Comparison of ENCODE assay signal across 10 mouse cellular contexts in the genomic region with DNA sequence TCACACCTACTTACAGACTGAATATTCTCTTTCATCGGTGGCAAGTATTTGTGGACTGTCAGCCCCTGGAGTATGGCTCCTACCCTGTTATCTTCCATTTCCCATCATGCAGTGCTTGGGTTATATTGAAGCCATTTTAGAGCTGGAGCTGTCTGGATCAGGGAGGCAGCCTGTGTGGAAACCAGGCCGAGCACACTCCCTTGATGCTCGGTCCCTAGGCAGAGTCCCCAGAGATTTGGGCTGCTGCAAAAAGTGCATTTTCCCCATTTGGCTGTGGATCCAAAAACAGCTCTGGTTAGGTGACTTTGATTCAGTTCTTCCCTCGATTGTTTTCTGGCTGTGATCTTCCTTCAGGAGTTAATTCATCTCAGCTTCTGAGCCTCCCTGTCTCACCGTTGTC. TPM values are rescaled to one million over a fixed set of nuclear protein-coding genes. Genes with fewer than 3 reads are reported as not detected.
A peak's percentile ranks its signal among the peaks of the same experiment; 100 is the strongest.
DNase-seq lines count a peak whose midpoint lies in the region; ATAC-seq and TF ChIP-seq lines count a peak whose summit lies in the region.
"Had no signal": no experiment of that assay in that cellular context is flagged by ENCODE, and none has a peak within 500 bp of the region (broad histone marks: within the 10 kb centered on the region; RNA-seq: fewer than 3 reads in every experiment).

No protein-coding gene starts in this region.

- ATAC-seq in intestine, embryonic 14.5 days (replicated peaks; ENCODE audit: low FRiP score, low TSS enrichment, low read depth): no peak
- ATAC-seq in intestine, embryonic 15.5 days: no peak
- no peak for ATAC-seq in forebrain, embryonic 13.5 days
- ATAC-seq in liver, postnatal 0 days: no peak
- ATAC-seq: Patski had no signal

- intact Hi-C loops in left cerebral cortex, postnatal 36 days (cut with DNase I): no loop called here

- H3K4me2 ChIP-seq in intestine, embryonic 14.5 days (ENCODE audit: low read length): peak overlapping the region; percentile 67
- H3K4me2 ChIP-seq in intestine, embryonic 15.5 days (replicated peaks): no peak overlapping the region; the same call in 1 of the 2 replicates
- peak overlapping the region; percentile 36 for H3K4me2 ChIP-seq in forebrain, embryonic 13.5 days
- peak overlapping the region; percentile 95 for H3K4me2 ChIP-seq in liver, postnatal 0 days (ENCODE audit: low read depth, low read length)

- H3K27ac ChIP-seq in intestine, embryonic 14.5 days (ENCODE audit: low read depth): no peak overlapping the region
- H3K27ac ChIP-seq in intestine, embryonic 15.5 days: no peak overlapping the region
- no peak overlapping the region for H3K27ac ChIP-seq in forebrain, embryonic 13.5 days
- H3K27ac ChIP-seq in liver, postnatal 0 days (ENCODE audit: low read depth): no peak overlapping the region

- no peak overlapping the region for H3K4me3 ChIP-seq in intestine, embryonic 14.5 days (ENCODE audit: low read depth, low read length)
- H3K4me3 ChIP-seq in intestine, embryonic 15.5 days (replicated peaks): no peak overlapping the region
- H3K4me3 ChIP-seq in forebrain, embryonic 13.5 days: 0 out of 2 replicates have a peak overlapping the region, but pooled peaks have one; percentile 99
- no peak overlapping the region for H3K4me3 ChIP-seq in liver, postnatal 0 days (ENCODE audit: low read depth, low read length)

- no peak for TF ChIP-seq EP300 in liver, postnatal 0 days (IDR thresholded peaks at IDR 0.05; ENCODE audit: low read depth)

- 72% methylated on average over 5 of the region's 5 CpGs for WGBS in intestine, embryonic 14.5 days
- WGBS in intestine, embryonic 15.5 days: 61% methylated on average over 5 of the region's 5 CpGs
- 83% methylated on average over 5 of the region's 5 CpGs for WGBS in forebrain, embryonic 13.5 days
- WGBS in liver, postnatal 0 days (ENCODE audit: insufficient replicate concordance): 64% methylated on average over 5 of the region's 5 CpGs

- peaks cover 19% of the 10 kb centered on the region for H3K4me1 ChIP-seq in intestine, embryonic 14.5 days (replicated peaks; ENCODE audit: control insufficient read depth, insufficient read depth, low read length)
- H3K4me1 ChIP-seq in intestine, embryonic 15.5 days (replicated peaks): peaks cover 14% of the 10 kb centered on the region
- peaks cover 38% of the 10 kb centered on the region for H3K4me1 ChIP-seq in forebrain, embryonic 13.5 days
- peaks cover 20% of the 10 kb centered on the region for H3K4me1 ChIP-seq in liver, postnatal 0 days (ENCODE audit: insufficient read depth)

- no peak overlapping the region for H3K9ac ChIP-seq in intestine, embryonic 14.5 days (ENCODE audit: low read length)
- H3K9ac ChIP-seq in intestine, embryonic 15.5 days: no peak overlapping the region
- H3K9ac ChIP-seq in forebrain, embryonic 13.5 days: peak overlapping the region; percentile 36
- H3K9ac ChIP-seq in liver, postnatal 0 days (replicated peaks): 0 out of 2 replicates have a peak overlapping the region, but pooled peaks have one; percentile 11

- TF ChIP-seq CTCF in liver, postnatal 0 days (IDR thresholded peaks at IDR 0.05; ENCODE audit: low read depth): no peak

- no peaks in the 10 kb centered on the region for H3K9me3 ChIP-seq in intestine, embryonic 14.5 days (ENCODE audit: control insufficient read depth, low read length)
- no peaks in the 10 kb centered on the region for H3K9me3 ChIP-seq in intestine, embryonic 15.5 days
- no peaks in the 10 kb centered on the region for H3K9me3 ChIP-seq in forebrain, embryonic 13.5 days (replicated peaks)
- no peaks in the 10 kb centered on the region for H3K9me3 ChIP-seq in liver, postnatal 0 days (ENCODE audit: low read length)

- no peak for DNase-seq in intestine, embryonic 14.5 days (ENCODE audit: low spot score)
- peak; percentile 74 for DNase-seq in adipocyte (ENCODE audit: low spot score)
- DNase-seq in liver, postnatal 0 days: no peak
- no peak for DNase-seq in urinary bladder, adult 18-20 months (ENCODE audit: low spot score in 2 of 2)
- no peak for DNase-seq in left cerebral cortex, adult 9 months (ENCODE audit: low spot score in 2 of 2)
- DNase-seq in left cerebral cortex, postnatal 36 days (ENCODE audit: low spot score in 2 of 2): no peak
- DNase-seq: kidney, postnatal 10 days had no signal

- H3K36me3 ChIP-seq in intestine, embryonic 14.5 days (ENCODE audit: control insufficient read depth, insufficient read depth, low read length): peaks cover 15% of the 10 kb centered on the region; the same call in 1 of the 2 replicates
- no peaks in the 10 kb centered on the region for H3K36me3 ChIP-seq in intestine, embryonic 15.5 days
- H3K36me3 ChIP-seq in forebrain, embryonic 13.5 days (ENCODE audit: poor library complexity, severe bottlenecking): peaks cover 7% of the 10 kb centered on the region
- H3K36me3 ChIP-seq in liver, postnatal 0 days (replicated peaks; ENCODE audit: insufficient read depth, low read length): peaks cover 7% of the 10 kb centered on the region; the same call in 1 of the 2 replicates

- no peaks in the 10 kb centered on the region for H3K27me3 ChIP-seq in intestine, embryonic 14.5 days (replicated peaks; ENCODE audit: control insufficient read depth, insufficient read depth, low read length)
- no peaks in the 10 kb centered on the region for H3K27me3 ChIP-seq in intestine, embryonic 15.5 days (replicated peaks)
- no peaks in the 10 kb centered on the region for H3K27me3 ChIP-seq in forebrain, embryonic 13.5 days
- H3K27me3 ChIP-seq in liver, postnatal 0 days (ENCODE audit: insufficient read depth, low read length): no peaks in the 10 kb centered on the region
- H3K27me3 ChIP-seq: Patski had no signal

RNA-seq across cellular contexts. Expression of a gene that starts 2.1 kb away (rescaled TPM):
- 286 and 289 TPM in 2 replicates for polyA plus RNA-seq in intestine, embryonic 14.5 days (2014; fragmentation: Nextera tagmentation; extraction: Ambion mirVana)
- polyA plus RNA-seq in intestine, embryonic 15.5 days (2015; fragmentation: Nextera tagmentation; extraction: Ambion mirVana): 269 and 298 TPM in 2 replicates
- 361 and 370 TPM in 2 replicates for polyA plus RNA-seq in forebrain, embryonic 13.5 days (2015; fragmentation: Nextera tagmentation; extraction: Ambion mirVana)
- 81.1 and 85.8 TPM in 2 replicates for polyA plus RNA-seq in liver, postnatal 0 days (2015; fragmentation: Nextera tagmentation; extraction: Ambion mirVana)
- total RNA-seq in left cerebral cortex, postnatal 36 days (2021): 100 to 1,000 TPM; 422 to 471 TPM

RNA-seq across cellular contexts. Expression of a gene that starts 28.4 kb away (rescaled TPM):
- polyA plus RNA-seq in intestine, embryonic 14.5 days (2014; fragmentation: Nextera tagmentation; extraction: Ambion mirVana): 0.73 and 1.5 TPM in 2 replicates
- 0.82 and 1.3 TPM in 2 replicates for polyA plus RNA-seq in intestine, embryonic 15.5 days (2015; fragmentation: Nextera tagmentation; extraction: Ambion mirVana)
- 1.3 and 1.4 TPM in 2 replicates for polyA plus RNA-seq in forebrain, embryonic 13.5 days (2015; fragmentation: Nextera tagmentation; extraction: Ambion mirVana)
- polyA plus RNA-seq in liver, postnatal 0 days (2015; fragmentation: Nextera tagmentation; extraction: Ambion mirVana): 0.46 and 0.63 TPM in 2 replicates
- total RNA-seq in left cerebral cortex, postnatal 36 days (2021): 1 to 10 TPM in 1 of 2 experiments, under 1 TPM in 1; 0.44 to 2.0 TPM

Comparison
In these comparisons a context has a peak if more than half of its experiments do, and no peak if none do; other contexts are left out.
1. H3K9ac ChIP-seq: peak in forebrain, embryonic 13.5 days (single experiment) and liver, postnatal 0 days (single experiment); none in intestine, embryonic 14.5 days (single experiment) and intestine, embryonic 15.5 days (single experiment).